Mouse (Mus musculus): ENCODE measurements around the gene Tomm20.

GRCm38 (mm10) chr8:126994506-126994905 lies 48.9 kb upstream of the Tomm20 start:
- TF ChIP-seq CTCF (IDR thresholded peaks at IDR 0.05; ENCODE audit: insufficient read depth, low read length) (no peak), POLR2A (IDR thresholded peaks at IDR 0.05; ENCODE audit: borderline replicate concordance, extremely low read depth, low read depth, low read length) (no peak)
